Mouse (Mus musculus) intestine, embryonic 15.5 days (tissue): ENCODE results near the gene Fkbpl. TPM values are rescaled to one million over a fixed set of nuclear protein-coding genes. Genes with fewer than 3 reads are reported as not detected.

Experiments
- ATAC-seq: fragments of 200-750 bp; cut with Nextera tagmentation; 2 replicates; pipeline ENCODE4 v1.8.0; 2017; ENCODE audit warnings: moderate TSS enrichment, moderate library complexity
- H3K27ac ChIP-seq: fragments of 300-500 bp; sonication (generic); 2 replicates; pipeline ENCODE4 v1.5.1; 2015; ENCODE audit warnings: mild to moderate bottlenecking, inconsistent platforms
- H3K27me3 ChIP-seq: fragments of 300-500 bp; sonication (generic); replicated peaks from 2 replicates; pipeline ENCODE4 v1.6.1; 2015; ENCODE audit warnings: inconsistent platforms
- H3K36me3 ChIP-seq: fragments of 300-500 bp; sonication (generic); 2 replicates; pipeline ENCODE4 v1.6.1; 2015; ENCODE audit warnings: inconsistent platforms
- H3K4me1 ChIP-seq: fragments of 300-500 bp; sonication (generic); replicated peaks from 2 replicates; pipeline ENCODE4 v1.6.1; 2015; ENCODE audit warnings: inconsistent platforms
- H3K4me2 ChIP-seq: fragments of 300-500 bp; sonication (generic); replicated peaks from 2 replicates; pipeline ENCODE4 v1.6.1; 2015; ENCODE audit warnings: mild to moderate bottlenecking, inconsistent platforms
- H3K4me3 ChIP-seq: fragments of 300-500 bp; sonication (generic); replicated peaks from 2 replicates; pipeline ENCODE4 v1.5.1; 2015; ENCODE audit warnings: inconsistent platforms
- H3K9ac ChIP-seq: fragments of 300-500 bp; sonication (generic); 2 replicates; pipeline ENCODE4 v1.6.1; 2015; ENCODE audit warnings: inconsistent platforms
- H3K9me3 ChIP-seq: fragments of 300-500 bp; sonication (generic); 2 replicates; pipeline ENCODE4 v1.6.1; 2016; ENCODE audit warnings: inconsistent platforms
- WGBS: fragments of 180-500 bp; shearing (Covaris S2); methylation state at CpG from one replicate; pipeline ENCODE4 v1.1.7; 2015; 5-methylcytosine and 5-hydroxymethylcytosine counted together
- polyA plus RNA-seq: library from polyadenylated mRNA; unstranded; fragments of >200 nt; fragmentation: Nextera tagmentation; extraction: Ambion mirVana; gene quantifications from 2 replicates; pipeline ENCODE4 v1.2.1, GENCODE M21; 2015

The Fkbpl gene
- polyA plus RNA-seq = 12.1 and 13.7 TPM in 2 replicates

- H3K9ac ChIP-seq = peak within 1 kb of the TSS; percentile 68
- H3K4me3 ChIP-seq = peak within 1 kb of the TSS; percentile 55
- H3K4me1 ChIP-seq = peaks cover 32% of the 10 kb centered on the region
- no peaks in the 10 kb centered on the region for H3K9me3 ChIP-seq
- no peaks in the 10 kb centered on the region for H3K27me3 ChIP-seq
- under 1% methylated on average over 16 of the region's 16 CpGs for WGBS
- peak within 1 kb of the TSS; percentile 68 for H3K4me2 ChIP-seq
- peaks cover 5% of the 10 kb centered on the region; the same call in 1 of the 2 replicates for H3K36me3 ChIP-seq
- ATAC-seq = peak; percentile 80
- peak within 1 kb of the TSS; percentile 66; the same call in 1 of the 2 replicates for H3K27ac ChIP-seq
These were observed at the start of gene Fkbpl for GRCm38 (mm10) chr17:34644608-34645007. Fkbpl (plus strand) TSS chr17:34644764.

- Histone ChIP-seq H3K27ac (no peak overlapping the region), H3K4me1 (peaks cover 54% of the 10 kb centered on the region)
- no peak for ATAC-seq
These were observed 48.5 kb upstream of the Fkbpl start for GRCm38 (mm10) chr17:34596098-34596497.

GRCm38 (mm10) chr17:34597566-34598095 lies 46.9 kb upstream of the Fkbpl start, which contains the start of gene Ager:
Ager (plus strand) TSS chr17:34597862.
- peak within 1 kb of the TSS; percentile 40; the same call in 1 of the 2 replicates for H3K27ac ChIP-seq
- peaks cover 55% of the 10 kb centered on the region for H3K4me1 ChIP-seq
- no peak within 1 kb of the TSS for H3K4me3 ChIP-seq
- H3K9ac ChIP-seq = peak within 1 kb of the TSS; percentile 28; the same call in 1 of the 2 replicates
- H3K27me3 ChIP-seq = no peaks in the 10 kb centered on the region
- ATAC-seq = no peak
- peak within 1 kb of the TSS; percentile 29 for H3K4me2 ChIP-seq
- peaks cover 28% of the 10 kb centered on the region for H3K36me3 ChIP-seq
- no peaks in the 10 kb centered on the region for H3K9me3 ChIP-seq
- WGBS = 20% methylated on average over 6 of the region's 6 CpGs

More at GRCm38 (mm10) chr17:34596098-34596497, 48.5 kb upstream of the Fkbpl start:
- Histone ChIP-seq H3K4me3 (no peak overlapping the region), H3K9ac (no peak overlapping the region), H3K9me3 (no peaks in the 10 kb centered on the region), H3K36me3 (peaks cover 23% of the 10 kb centered on the region), H3K4me2 (no peak overlapping the region), H3K27me3 (no peaks in the 10 kb centered on the region)
- 51% methylated on average over 8 of the region's 8 CpGs for WGBS

GRCm38 (mm10) chr17:34599891-34600290 lies 44.7 kb upstream of the Fkbpl start:
- H3K4me1 ChIP-seq = peaks cover 45% of the 10 kb centered on the region
- peaks cover 26% of the 10 kb centered on the region for H3K36me3 ChIP-seq
- no peaks in the 10 kb centered on the region for H3K27me3 ChIP-seq
- no peak overlapping the region for H3K4me3 ChIP-seq
- no peak overlapping the region for H3K27ac ChIP-seq
- no peak overlapping the region for H3K4me2 ChIP-seq
- no peak overlapping the region for H3K9ac ChIP-seq
- 78% methylated on average over 9 of the region's 9 CpGs for WGBS
- no peak for ATAC-seq
- no peaks in the 10 kb centered on the region for H3K9me3 ChIP-seq

GRCm38 (mm10) chr17:34601796-34602195 lies 42.8 kb upstream of the Fkbpl start:
- Histone ChIP-seq H3K9me3 (no peaks in the 10 kb centered on the region), H3K27ac (no peak overlapping the region), H3K36me3 (peaks cover 16% of the 10 kb centered on the region), H3K4me2 (peak overlapping the region; percentile 80), H3K4me1 (peaks cover 42% of the 10 kb centered on the region), H3K9ac (no peak overlapping the region), H3K27me3 (no peaks in the 10 kb centered on the region), H3K4me3 (no peak overlapping the region)
- ATAC-seq = no peak
- whole genome bisulfite sequencing = 84% methylated on average over 12 of the region's 12 CpGs

GRCm38 (mm10) chr17:34603375-34604060 lies 41.0 kb upstream of the Fkbpl start, which contains the start of gene Rnf5:
Rnf5 (minus strand) TSS chr17:34603690.
- under 1% methylated on average over 30 of the region's 30 CpGs for WGBS
- Histone ChIP-seq H3K9ac (peak within 1 kb of the TSS; percentile 74), H3K9me3 (no peaks in the 10 kb centered on the region), H3K4me3 (peak within 1 kb of the TSS; percentile 88), H3K27ac (peak within 1 kb of the TSS; percentile 91), H3K4me1 (peaks cover 43% of the 10 kb centered on the region), H3K36me3 (peaks cover 16% of the 10 kb centered on the region), H3K4me2 (peak within 1 kb of the TSS; percentile 91), H3K27me3 (no peaks in the 10 kb centered on the region)
- ATAC-seq = peak; percentile 95

GRCm38 (mm10) chr17:34604061-34604508 lies 40.5 kb upstream of the Fkbpl start, which contains the start of gene Agpat1:
Agpat1 (plus strand) TSS chr17:34604262.
- under 1% methylated on average over 35 of the region's 35 CpGs for WGBS
- Histone ChIP-seq H3K27ac (peak within 1 kb of the TSS; percentile 91), H3K27me3 (no peaks in the 10 kb centered on the region), H3K4me2 (peak within 1 kb of the TSS; percentile 91), H3K36me3 (peaks cover 16% of the 10 kb centered on the region), H3K4me3 (peak within 1 kb of the TSS; percentile 88), H3K9ac (peak within 1 kb of the TSS; percentile 95), H3K4me1 (peaks cover 45% of the 10 kb centered on the region), H3K9me3 (no peaks in the 10 kb centered on the region)
- ATAC-seq = peak; percentile 89

GRCm38 (mm10) chr17:34604511-34605237 lies 39.9 kb upstream of the Fkbpl start:
- 13% methylated on average over 24 of the region's 24 CpGs for WGBS
- no peak; the same call in 1 of the 2 replicates for ATAC-seq

GRCm38 (mm10) chr17:34605609-34606008 lies 39.0 kb upstream of the Fkbpl start:
- Histone ChIP-seq H3K36me3 (peaks cover 11% of the 10 kb centered on the region), H3K4me1 (peaks cover 39% of the 10 kb centered on the region), H3K9ac (peak overlapping the region; percentile 95), H3K9me3 (no peaks in the 10 kb centered on the region), H3K27ac (peak overlapping the region; percentile 91), H3K27me3 (no peaks in the 10 kb centered on the region), H3K4me3 (peak overlapping the region; percentile 88), H3K4me2 (peak overlapping the region; percentile 91)
- under 1% methylated on average over 27 of the region's 30 CpGs for WGBS
- peak; percentile 60 for ATAC-seq

More at GRCm38 (mm10) chr17:34604511-34605237, 39.9 kb upstream of the Fkbpl start:
- no peaks in the 10 kb centered on the region for H3K9me3 ChIP-seq
- H3K9ac ChIP-seq = peak overlapping the region; percentile 95
- peaks cover 16% of the 10 kb centered on the region for H3K36me3 ChIP-seq
- H3K4me2 ChIP-seq = peak overlapping the region; percentile 91
- H3K4me1 ChIP-seq = peaks cover 42% of the 10 kb centered on the region
- H3K27me3 ChIP-seq = no peaks in the 10 kb centered on the region
- peak overlapping the region; percentile 88 for H3K4me3 ChIP-seq
- peak overlapping the region; percentile 91 for H3K27ac ChIP-seq

- H3K27me3 ChIP-seq = no peaks in the 10 kb centered on the region
- peaks cover 39% of the 10 kb centered on the region for H3K4me1 ChIP-seq
- ATAC-seq = no peak; the same call in 1 of the 2 replicates
- no peaks in the 10 kb centered on the region for H3K9me3 ChIP-seq
- H3K9ac ChIP-seq = peak overlapping the region; percentile 95
- WGBS = 12% methylated on average over 32 of the region's 32 CpGs
- peak overlapping the region; percentile 88 for H3K4me3 ChIP-seq
- H3K4me2 ChIP-seq = peak overlapping the region; percentile 91
- peaks cover 14% of the 10 kb centered on the region for H3K36me3 ChIP-seq
- peak overlapping the region; percentile 91 for H3K27ac ChIP-seq
These were observed 38.2 kb upstream of the Fkbpl start for GRCm38 (mm10) chr17:34606186-34607039.

- Histone ChIP-seq H3K4me3 (no peak overlapping the region), H3K9ac (no peak overlapping the region)
- WGBS = 78% methylated on average over 7 of the region's 7 CpGs
These were observed 36.6 kb upstream of the Fkbpl start for GRCm38 (mm10) chr17:34607997-34608396.

More at GRCm38 (mm10) chr17:34607997-34608396, 36.6 kb upstream of the Fkbpl start:
- Histone ChIP-seq H3K27ac (no peak overlapping the region), H3K27me3 (no peaks in the 10 kb centered on the region), H3K9me3 (no peaks in the 10 kb centered on the region), H3K4me1 (peaks cover 29% of the 10 kb centered on the region), H3K36me3 (peaks cover 24% of the 10 kb centered on the region), H3K4me2 (no peak overlapping the region)
- no peak for ATAC-seq
